Mouse (Mus musculus): ENCODE data around the gene Mrps30. TPM values are rescaled to one million over a fixed set of nuclear protein-coding genes. Genes with fewer than 3 reads are reported as not detected.
"Not testable (repeated sequence)": the region's sequence is repeated elsewhere in the genome, so short reads cannot be mapped to it uniquely, and the experiment has no call there.

Mrps30 gene
- polyA plus RNA-seq (2015; fragmentation: Nextera tagmentation; extraction: Ambion mirVana) = 31.3 and 38.4 TPM in 2 replicates

DNA sequence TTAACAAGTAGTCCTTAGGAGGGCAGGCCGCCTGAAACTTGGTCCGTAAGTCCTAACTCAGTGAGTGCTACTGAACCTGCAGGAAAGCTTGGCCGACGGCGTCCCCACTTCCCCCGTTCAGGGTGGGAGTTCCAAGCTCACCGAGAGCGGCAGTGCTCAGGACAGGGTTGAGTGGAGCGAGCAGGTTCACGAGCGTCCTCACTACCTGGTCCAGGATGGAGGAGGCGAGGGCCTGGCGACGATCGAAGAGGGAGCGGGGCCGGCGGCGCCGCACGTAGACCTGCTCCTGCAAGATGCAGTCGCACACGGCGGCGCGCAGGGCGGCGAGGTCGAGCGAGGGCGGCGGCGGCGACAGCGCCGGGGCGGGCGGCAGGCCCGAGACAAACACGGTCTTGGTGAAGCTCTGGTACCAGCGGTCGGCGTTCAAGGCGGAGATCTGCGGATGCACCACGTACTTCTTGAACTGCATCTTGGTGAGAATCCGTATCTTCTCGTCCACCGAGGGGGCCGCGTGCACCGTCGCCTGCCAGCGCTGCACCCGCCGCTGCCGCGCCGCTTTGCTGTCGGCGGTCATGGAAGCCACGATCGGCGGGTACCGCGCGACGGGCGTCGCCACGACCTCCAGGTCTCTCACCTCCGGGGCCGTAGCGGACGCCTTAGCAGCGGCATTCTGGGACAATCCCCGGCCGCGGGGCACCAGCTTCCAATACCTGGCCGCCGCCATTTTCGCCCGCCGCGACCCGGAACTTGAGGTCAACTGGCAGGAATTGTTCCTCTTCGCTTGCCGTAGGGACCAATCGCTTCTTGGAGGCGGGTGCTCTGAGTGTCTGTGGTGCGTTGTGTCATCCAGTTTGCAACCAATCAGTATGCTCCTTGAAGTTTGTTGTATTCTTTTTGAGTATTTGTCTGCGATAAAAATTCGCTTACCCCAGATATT lies at the start of gene Mrps30, which contains the start of gene B430218F22Rik:
TSS of gene Mrps30 (minus strand) at position 742 of the 937 bp plus-strand sequence.
TSS of gene B430218F22Rik (plus strand) at position 120 of the 937 bp plus-strand sequence.
- H3K4me2 ChIP-seq (ENCODE audit: low read depth, low read length) = peak within 1 kb of the TSS; percentile 88
- peak within 1 kb of the TSS; percentile 81 for H3K9ac ChIP-seq (ENCODE audit: low read length)
- no peaks in the 10 kb centered on the region for H3K9me3 ChIP-seq (replicated peaks; ENCODE audit: control insufficient read depth, low read length)
- peak within 1 kb of the TSS; percentile 68 for H3K27ac ChIP-seq (ENCODE audit: low read length)
- H3K4me3 ChIP-seq (ENCODE audit: low read length) = peak within 1 kb of the TSS; percentile 79
- peaks cover 25% of the 10 kb centered on the region for H3K36me3 ChIP-seq (ENCODE audit: control insufficient read depth, insufficient read depth)
- whole genome bisulfite sequencing = under 1% methylated on average over 93 of the region's 93 CpGs
- peak; percentile 96 for ATAC-seq (replicated peaks; ENCODE audit: extremely low read depth, insufficient read depth, low FRiP score)
- H3K27me3 ChIP-seq (ENCODE audit: control insufficient read depth, insufficient read depth, low read length) = no peaks in the 10 kb centered on the region
- peaks cover 3% of the 10 kb centered on the region for H3K4me1 ChIP-seq (ENCODE audit: control insufficient read depth, insufficient read depth, low read length)

DNA sequence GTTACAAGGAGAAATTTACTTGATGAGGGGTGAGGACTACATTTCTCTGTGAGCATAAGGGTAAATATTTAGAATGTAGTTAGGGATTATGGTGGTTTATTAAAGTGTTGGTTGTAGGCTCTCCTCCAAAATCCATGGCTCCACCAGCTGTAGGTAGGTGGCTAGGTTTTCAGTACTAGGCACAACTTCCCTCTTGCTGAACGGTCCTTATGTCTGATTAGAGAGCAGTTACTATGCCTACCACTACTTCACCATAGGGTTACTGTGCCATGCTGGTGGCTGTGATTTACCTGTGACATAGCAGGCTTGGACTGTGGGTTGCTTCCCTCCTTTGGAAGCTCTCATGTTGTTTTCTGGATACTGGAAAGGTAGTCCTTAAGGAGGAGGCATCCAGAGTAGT lies 33.8 kb upstream of the Mrps30 start:
- no peak for ATAC-seq (replicated peaks; ENCODE audit: extremely low read depth, insufficient read depth, low FRiP score)
- Histone ChIP-seq H3K9me3 (replicated peaks; ENCODE audit: control insufficient read depth, low read length) (no peaks in the 10 kb centered on the region), H3K27me3 (ENCODE audit: control insufficient read depth, insufficient read depth, low read length) (no peaks in the 10 kb centered on the region), H3K4me1 (ENCODE audit: control insufficient read depth, insufficient read depth, low read length) (no peaks in the 10 kb centered on the region), H3K4me3 (ENCODE audit: low read length) (no peak overlapping the region), H3K9ac (ENCODE audit: low read length) (no peak overlapping the region), H3K36me3 (ENCODE audit: control insufficient read depth, insufficient read depth) (no peaks in the 10 kb centered on the region), H3K27ac (ENCODE audit: low read length) (no peak overlapping the region), H3K4me2 (ENCODE audit: low read depth, low read length) (no peak overlapping the region)
- 84% methylated on average over 1 of the region's 1 CpGs for WGBS

DNA sequence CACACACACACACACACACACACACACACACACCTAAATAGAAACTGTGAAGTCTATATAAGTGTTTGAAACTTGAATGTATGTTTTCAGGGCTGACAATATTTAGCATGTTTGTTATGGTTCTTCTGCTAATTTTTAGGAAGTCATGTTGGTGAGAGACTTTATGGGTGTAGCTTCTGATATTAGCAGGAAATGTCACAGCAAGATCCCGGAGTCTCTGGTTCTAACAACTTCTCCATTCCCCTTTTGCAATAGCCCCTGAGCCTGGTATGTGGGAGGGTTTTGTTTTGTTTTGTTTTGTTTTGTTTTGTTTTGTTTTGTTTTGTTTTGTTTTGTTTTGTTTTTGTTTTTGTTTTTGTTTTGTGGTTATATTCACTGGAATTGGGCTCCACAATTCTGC lies 33.4 kb upstream of the Mrps30 start:
- Histone ChIP-seq H3K4me2 (ENCODE audit: low read depth, low read length) (no peak overlapping the region), H3K27ac (ENCODE audit: low read length) (no peak overlapping the region)
- 77% methylated on average over 1 of the region's 1 CpGs for WGBS

DNA sequence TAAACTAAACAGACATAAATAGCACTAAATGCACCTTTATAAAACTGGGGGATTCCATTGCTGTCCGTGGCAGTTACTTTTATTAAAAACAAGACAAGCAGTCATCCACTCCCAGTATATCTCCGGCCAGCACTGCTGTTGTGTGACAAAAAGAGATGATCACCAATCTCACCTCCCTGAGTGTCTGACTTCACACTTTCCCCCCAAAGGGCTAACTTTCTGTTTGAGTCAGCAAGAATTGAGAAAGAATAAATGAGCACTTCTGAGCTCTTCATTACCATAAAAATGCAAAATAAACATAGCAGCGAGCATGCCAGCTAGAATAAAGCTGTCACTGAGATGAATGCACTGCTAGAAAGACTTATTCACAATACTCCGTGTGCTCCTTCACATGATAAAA lies 31.1 kb upstream of the Mrps30 start:
- no peak for ATAC-seq (replicated peaks; ENCODE audit: extremely low read depth, insufficient read depth, low FRiP score)
- Histone ChIP-seq H3K36me3 (ENCODE audit: control insufficient read depth, insufficient read depth) (no peaks in the 10 kb centered on the region), H3K9ac (ENCODE audit: low read length) (no peak overlapping the region), H3K4me1 (ENCODE audit: control insufficient read depth, insufficient read depth, low read length) (no peaks in the 10 kb centered on the region), H3K27me3 (ENCODE audit: control insufficient read depth, insufficient read depth, low read length) (no peaks in the 10 kb centered on the region), H3K27ac (ENCODE audit: low read length) (no peak overlapping the region), H3K4me2 (ENCODE audit: low read depth, low read length) (no peak overlapping the region), H3K4me3 (ENCODE audit: low read length) (no peak overlapping the region), H3K9me3 (replicated peaks; ENCODE audit: control insufficient read depth, low read length) (no peaks in the 10 kb centered on the region)
- WGBS = 59% methylated on average over 4 of the region's 4 CpGs

More for the DNA sequence above, 33.4 kb upstream of the Mrps30 start:
- no peak for ATAC-seq (replicated peaks; ENCODE audit: extremely low read depth, insufficient read depth, low FRiP score)
- H3K9me3 ChIP-seq (replicated peaks; ENCODE audit: control insufficient read depth, low read length) = no peaks in the 10 kb centered on the region
- no peak overlapping the region for H3K4me3 ChIP-seq (ENCODE audit: low read length)
- no peak overlapping the region for H3K9ac ChIP-seq (ENCODE audit: low read length)
- no peaks in the 10 kb centered on the region for H3K4me1 ChIP-seq (ENCODE audit: control insufficient read depth, insufficient read depth, low read length)
- no peaks in the 10 kb centered on the region for H3K36me3 ChIP-seq (ENCODE audit: control insufficient read depth, insufficient read depth)
- H3K27me3 ChIP-seq (ENCODE audit: control insufficient read depth, insufficient read depth, low read length) = no peaks in the 10 kb centered on the region

DNA sequence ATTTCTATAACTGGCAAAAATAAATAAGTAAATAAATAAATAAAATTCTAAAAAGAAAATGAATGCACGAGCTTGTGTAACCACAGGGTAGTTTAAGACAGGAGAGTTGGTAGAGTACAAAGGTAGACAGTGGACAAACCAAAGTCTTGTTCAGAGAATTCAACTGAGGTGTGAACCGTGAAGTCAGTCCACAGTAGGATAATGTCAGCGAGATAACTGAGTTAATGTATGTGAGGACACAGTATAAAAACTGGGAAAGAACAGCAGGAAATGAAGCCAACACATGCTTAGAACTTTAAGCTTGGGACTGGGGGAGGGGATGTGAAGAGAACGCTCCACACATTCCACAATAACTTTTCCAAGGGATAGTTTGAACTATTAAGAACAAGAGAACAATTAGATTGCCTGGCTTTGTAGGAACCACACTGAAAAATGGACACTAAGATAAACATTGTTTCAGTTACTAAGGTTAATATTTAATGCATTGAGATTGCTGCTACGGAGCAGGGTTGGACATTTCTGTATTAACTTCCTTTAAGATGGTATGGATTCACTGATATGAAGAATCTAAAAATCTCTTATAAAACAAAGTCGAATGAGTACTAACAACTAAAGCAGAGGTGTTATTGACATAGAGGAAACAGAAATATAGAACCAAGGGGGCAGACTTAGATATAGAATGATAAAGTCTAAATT lies 24.4 kb upstream of the Mrps30 start:
- no peaks in the 10 kb centered on the region for H3K27me3 ChIP-seq (ENCODE audit: control insufficient read depth, insufficient read depth, low read length)
- 73% methylated on average over 6 of the region's 6 CpGs for WGBS
- ATAC-seq (replicated peaks; ENCODE audit: extremely low read depth, insufficient read depth, low FRiP score) = no peak

DNA sequence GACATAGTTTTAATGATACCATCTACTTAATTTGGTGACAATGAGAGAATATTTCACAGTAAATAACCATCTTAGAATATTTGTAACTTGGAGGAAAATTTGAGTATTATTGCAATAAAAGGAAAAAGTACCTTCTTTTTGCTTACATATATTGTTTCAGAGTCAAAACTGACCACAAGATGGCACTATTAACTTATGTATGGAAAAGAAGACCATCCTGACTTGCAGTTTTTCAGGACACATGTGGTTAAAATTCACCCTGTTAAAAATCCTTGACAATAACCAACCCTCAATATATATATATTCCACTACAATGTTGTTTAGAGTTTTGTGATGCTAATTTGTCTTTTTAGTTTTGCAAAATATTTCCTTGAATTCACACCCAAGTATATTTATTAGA lies 16.5 kb upstream of the Mrps30 start:
- H3K9me3 ChIP-seq (replicated peaks; ENCODE audit: control insufficient read depth, low read length) = no peaks in the 10 kb centered on the region
- H3K9ac ChIP-seq (ENCODE audit: low read length) = no peak overlapping the region
- H3K36me3 ChIP-seq (ENCODE audit: control insufficient read depth, insufficient read depth) = no peaks in the 10 kb centered on the region
- H3K27ac ChIP-seq (ENCODE audit: low read length) = no peak overlapping the region
- no peak overlapping the region for H3K4me3 ChIP-seq (ENCODE audit: low read length)
- H3K27me3 ChIP-seq (ENCODE audit: control insufficient read depth, insufficient read depth, low read length) = no peaks in the 10 kb centered on the region
- no peak overlapping the region for H3K4me2 ChIP-seq (ENCODE audit: low read depth, low read length)
- ATAC-seq (replicated peaks; ENCODE audit: extremely low read depth, insufficient read depth, low FRiP score) = no peak
- H3K4me1 ChIP-seq (ENCODE audit: control insufficient read depth, insufficient read depth, low read length) = no peaks in the 10 kb centered on the region

More for the DNA sequence above, 24.4 kb upstream of the Mrps30 start:
- H3K9me3 ChIP-seq (replicated peaks; ENCODE audit: control insufficient read depth, low read length) = no peaks in the 10 kb centered on the region
- no peak overlapping the region for H3K9ac ChIP-seq (ENCODE audit: low read length)
- H3K4me3 ChIP-seq (ENCODE audit: low read length) = no peak overlapping the region
- H3K36me3 ChIP-seq (ENCODE audit: control insufficient read depth, insufficient read depth) = no peaks in the 10 kb centered on the region
- H3K27ac ChIP-seq (ENCODE audit: low read length) = no peak overlapping the region
- H3K4me1 ChIP-seq (ENCODE audit: control insufficient read depth, insufficient read depth, low read length) = no peaks in the 10 kb centered on the region
- H3K4me2 ChIP-seq (ENCODE audit: low read depth, low read length) = no peak overlapping the region

DNA sequence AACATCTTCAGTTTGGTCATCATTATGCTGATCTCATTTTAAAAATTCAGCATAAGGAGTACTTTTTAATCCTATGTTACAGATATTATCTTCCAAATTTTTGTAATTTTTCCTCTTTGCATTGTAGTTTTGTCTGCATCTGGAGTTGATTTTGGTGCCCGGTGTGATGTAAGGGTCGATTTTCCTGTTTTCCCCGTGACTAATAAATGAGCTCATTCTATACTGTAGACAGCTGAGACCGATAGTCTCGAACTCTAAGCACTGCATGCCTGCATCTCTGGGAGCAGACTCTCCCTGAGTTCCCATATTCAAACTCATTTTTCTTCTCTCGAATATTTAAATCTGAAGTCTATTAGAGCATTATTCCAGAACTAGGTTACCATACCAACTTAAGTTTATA lies 13.3 kb upstream of the Mrps30 start:
- Histone ChIP-seq H3K4me2 (ENCODE audit: low read depth, low read length) (no peak overlapping the region), H3K4me3 (ENCODE audit: low read length) (no peak overlapping the region), H3K36me3 (ENCODE audit: control insufficient read depth, insufficient read depth) (no peaks in the 10 kb centered on the region), H3K27ac (ENCODE audit: low read length) (no peak overlapping the region), H3K9me3 (replicated peaks; ENCODE audit: control insufficient read depth, low read length) (no peaks in the 10 kb centered on the region), H3K27me3 (ENCODE audit: control insufficient read depth, insufficient read depth, low read length) (no peaks in the 10 kb centered on the region), H3K9ac (ENCODE audit: low read length) (no peak overlapping the region), H3K4me1 (ENCODE audit: control insufficient read depth, insufficient read depth, low read length) (no peaks in the 10 kb centered on the region)
- WGBS = 66% methylated on average over 6 of the region's 6 CpGs
- ATAC-seq (replicated peaks; ENCODE audit: extremely low read depth, insufficient read depth, low FRiP score) = no peak

DNA sequence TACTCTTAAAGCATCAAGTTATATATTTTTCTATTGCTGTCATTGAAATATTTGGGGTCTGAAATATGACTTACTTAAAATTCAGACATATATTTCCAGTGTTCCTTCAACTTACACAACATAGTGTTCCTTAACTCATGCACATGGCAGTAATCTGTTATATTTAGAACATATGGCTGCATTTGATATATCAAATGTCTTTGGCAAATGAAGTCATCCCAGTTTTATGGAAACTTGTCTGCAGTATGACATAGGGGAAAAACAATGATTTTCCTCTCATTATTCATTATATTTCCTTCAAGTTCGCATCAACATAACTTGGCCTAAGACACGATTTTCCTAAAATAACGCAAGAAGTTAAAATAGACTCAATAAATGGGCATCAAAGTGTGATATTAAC lies 8.8 kb upstream of the Mrps30 start:
- no peaks in the 10 kb centered on the region for H3K9me3 ChIP-seq (replicated peaks; ENCODE audit: control insufficient read depth, low read length)
- H3K27ac ChIP-seq (ENCODE audit: low read length) = no peak overlapping the region
- H3K27me3 ChIP-seq (ENCODE audit: control insufficient read depth, insufficient read depth, low read length) = no peaks in the 10 kb centered on the region
- H3K9ac ChIP-seq (ENCODE audit: low read length) = no peak overlapping the region
- H3K4me3 ChIP-seq (ENCODE audit: low read length) = no peak overlapping the region
- no peaks in the 10 kb centered on the region for H3K36me3 ChIP-seq (ENCODE audit: control insufficient read depth, insufficient read depth)
- no peaks in the 10 kb centered on the region for H3K4me1 ChIP-seq (ENCODE audit: control insufficient read depth, insufficient read depth, low read length)
- H3K4me2 ChIP-seq (ENCODE audit: low read depth, low read length) = no peak overlapping the region
- 70% methylated on average over 3 of the region's 3 CpGs for WGBS
- ATAC-seq (replicated peaks; ENCODE audit: extremely low read depth, insufficient read depth, low FRiP score) = no peak

DNA sequence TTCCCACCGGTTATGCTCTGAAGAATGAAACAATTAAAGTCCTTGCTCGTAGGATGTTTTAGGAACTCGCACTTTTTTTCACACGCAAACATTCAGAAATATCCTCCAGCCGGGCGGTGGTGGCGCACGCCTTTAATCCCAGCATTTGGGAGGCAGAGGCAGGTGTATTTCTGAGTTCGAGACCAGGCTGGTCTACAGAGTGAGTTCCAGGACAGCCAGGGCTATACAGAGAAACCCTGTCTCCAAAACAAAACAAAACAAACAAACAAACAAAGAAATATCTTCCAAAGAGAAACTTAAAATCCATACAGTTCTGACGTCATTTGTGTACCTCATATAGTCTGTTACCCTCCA lies 373 bp upstream of the Mrps30 start:
- not testable (repeated sequence) for H3K27me3 ChIP-seq (ENCODE audit: control insufficient read depth, insufficient read depth, low read length); H3K9me3 ChIP-seq (replicated peaks; ENCODE audit: control insufficient read depth, low read length); H3K27ac ChIP-seq (ENCODE audit: low read length); H3K4me1 ChIP-seq (ENCODE audit: control insufficient read depth, insufficient read depth, low read length); H3K9ac ChIP-seq (ENCODE audit: low read length)
- Histone ChIP-seq H3K36me3 (ENCODE audit: control insufficient read depth, insufficient read depth) (peaks cover 20% of the 10 kb centered on the region), H3K4me2 (ENCODE audit: low read depth, low read length) (peak overlapping the region; percentile 58), H3K4me3 (ENCODE audit: low read length) (peak overlapping the region; percentile 79)
- ATAC-seq (replicated peaks; ENCODE audit: extremely low read depth, insufficient read depth, low FRiP score) = peak; percentile 7; the same call in 1 of the 2 replicates
- 7% methylated on average over 10 of the region's 10 CpGs for WGBS

Data from heart, embryonic 16.5 days (tissue).